Mouse (Mus musculus): ENCODE results near the gene Hdac8. TPM values are rescaled to one million over a fixed set of nuclear protein-coding genes. Genes with fewer than 3 reads are reported as not detected.
A peak's percentile ranks its signal among the peaks of the same experiment; 100 is the strongest.

The Hdac8 gene
- polyA plus RNA-seq, 1 experiment = 14.1 TPM

- DNase-seq (ENCODE audit: extremely low spot score in 1 of 2, low spot score in 1 of 2) = no peak
Measured at GRCm38 (mm10) chrX:102348886-102349486, 156.2 kb downstream of the Hdac8 start.

- DNase-seq (ENCODE audit: extremely low spot score in 1 of 2, low spot score in 1 of 2) = peak in 1 of 2 experiments; percentile 25
Measured at GRCm38 (mm10) chrX:102341688-102342087, 163.5 kb downstream of the Hdac8 start.

- DNase-seq (ENCODE audit: extremely low spot score in 1 of 2, low spot score in 1 of 2) = no peak
Measured at GRCm38 (mm10) chrX:102339396-102340155, 165.6 kb downstream of the Hdac8 start.

GRCm38 (mm10) chrX:102319696-102320095, 185.5 kb downstream of the Hdac8 start:
- DNase-seq (ENCODE audit: extremely low spot score in 1 of 2, low spot score in 1 of 2) = no peak

GRCm38 (mm10) chrX:102319252-102319651, 185.9 kb downstream of the Hdac8 start:
- DNase-seq (ENCODE audit: extremely low spot score in 1 of 2, low spot score in 1 of 2) = no peak

GRCm38 (mm10) chrX:102318782-102319181, 186.4 kb downstream of the Hdac8 start:
- no peak for DNase-seq (ENCODE audit: extremely low spot score in 1 of 2, low spot score in 1 of 2)

GRCm38 (mm10) chrX:102311119-102311518, 194.0 kb downstream of the Hdac8 start:
- DNase-seq (ENCODE audit: extremely low spot score in 1 of 2, low spot score in 1 of 2) = no peak

- DNase-seq (ENCODE audit: extremely low spot score in 1 of 2, low spot score in 1 of 2) = no peak
Measured at GRCm38 (mm10) chrX:102307511-102307910, 197.6 kb downstream of the Hdac8 start.

GRCm38 (mm10) chrX:102305806-102306205, 199.4 kb downstream of the Hdac8 start:
- no peak for DNase-seq (ENCODE audit: extremely low spot score in 1 of 2, low spot score in 1 of 2)

GRCm38 (mm10) chrX:102304914-102305313, 200.2 kb downstream of the Hdac8 start:
- no peak for DNase-seq (ENCODE audit: extremely low spot score in 1 of 2, low spot score in 1 of 2)

- DNase-seq (ENCODE audit: extremely low spot score in 1 of 2, low spot score in 1 of 2) = no peak
Measured at GRCm38 (mm10) chrX:102302476-102302875, 202.7 kb downstream of the Hdac8 start.

- no peak for DNase-seq (ENCODE audit: extremely low spot score in 1 of 2, low spot score in 1 of 2)
Measured at GRCm38 (mm10) chrX:102284889-102285288, 220.3 kb downstream of the Hdac8 start.

GRCm38 (mm10) chrX:102262620-102263345, 242.4 kb downstream of the Hdac8 start:
- no peak for DNase-seq (ENCODE audit: extremely low spot score in 1 of 2, low spot score in 1 of 2)

GRCm38 (mm10) chrX:102259772-102260171, 245.4 kb downstream of the Hdac8 start:
- no peak for DNase-seq (ENCODE audit: extremely low spot score in 1 of 2, low spot score in 1 of 2)

GRCm38 (mm10) chrX:102253892-102254291, 251.3 kb downstream of the Hdac8 start:
- DNase-seq (ENCODE audit: extremely low spot score in 1 of 2, low spot score in 1 of 2) = peak; percentile 2 to 28

GRCm38 (mm10) chrX:102251937-102252860, 253.0 kb downstream of the Hdac8 start, which contains the start of gene Cited1:
Gene Cited1, minus strand, starts transcription at chrX:102252181.
- DNase-seq (ENCODE audit: extremely low spot score in 1 of 2, low spot score in 1 of 2) = peak; percentile 22 to 57

- DNase-seq (ENCODE audit: extremely low spot score in 1 of 2, low spot score in 1 of 2) = no peak
Measured at GRCm38 (mm10) chrX:102251221-102251936, 253.8 kb downstream of the Hdac8 start.

- DNase-seq (ENCODE audit: extremely low spot score in 1 of 2, low spot score in 1 of 2) = no peak
Measured at GRCm38 (mm10) chrX:102250891-102251170, 254.3 kb downstream of the Hdac8 start.

- no peak for DNase-seq (ENCODE audit: extremely low spot score in 1 of 2, low spot score in 1 of 2)
Measured at GRCm38 (mm10) chrX:102250150-102250890, 254.8 kb downstream of the Hdac8 start.

All from frontal cortex, adult 2 months (tissue).